Mouse (Mus musculus) liver, postnatal 0 days (tissue): Measurements from ENCODE around the gene Rbp3.

Experiments used
- CTCF ChIP-seq: sonication (generic); IDR thresholded peaks from 2 replicates; pipeline ENCODE4 v1.5.1; 2016; ENCODE audit warnings: antibody characterized with exemption, low read depth
- EP300 ChIP-seq: IDR thresholded peaks from 2 replicates; pipeline ENCODE4 v1.6.1; 2016; ENCODE audit warnings: antibody characterized with exemption, low read depth, mild to moderate bottlenecking

DNA sequence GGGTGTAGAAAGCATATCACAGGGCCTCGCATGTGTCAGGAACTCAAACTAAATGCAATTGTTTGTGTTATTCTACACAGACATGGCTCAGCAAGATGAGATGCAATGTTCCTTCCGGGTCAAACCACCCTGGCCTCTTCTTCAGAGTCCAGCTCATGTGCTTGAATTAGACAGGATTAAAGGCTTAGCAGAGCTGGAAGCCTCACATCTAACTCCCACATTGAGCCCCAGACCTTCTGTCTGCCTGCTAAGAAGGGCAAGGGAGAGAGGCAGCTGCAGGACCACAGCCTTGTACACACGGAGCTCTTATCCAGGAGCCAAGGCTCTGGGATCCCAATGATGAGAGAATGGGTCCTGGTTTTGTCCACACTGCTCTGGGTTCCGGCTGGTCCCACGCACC lies at the start of gene Rbp3:
- no peak for TF ChIP-seq EP300
- TF ChIP-seq CTCF, result no peak
